Mouse (Mus musculus) brain, adult 2 months (tissue): ENCODE data around the gene Polr1d.

Source experiments
- DNase-seq: peaks from one replicate; pipeline ENCODE4 v3.0.0; 2011; ENCODE audit warnings: low read depth, low spot score

Polr1d gene

DNA sequence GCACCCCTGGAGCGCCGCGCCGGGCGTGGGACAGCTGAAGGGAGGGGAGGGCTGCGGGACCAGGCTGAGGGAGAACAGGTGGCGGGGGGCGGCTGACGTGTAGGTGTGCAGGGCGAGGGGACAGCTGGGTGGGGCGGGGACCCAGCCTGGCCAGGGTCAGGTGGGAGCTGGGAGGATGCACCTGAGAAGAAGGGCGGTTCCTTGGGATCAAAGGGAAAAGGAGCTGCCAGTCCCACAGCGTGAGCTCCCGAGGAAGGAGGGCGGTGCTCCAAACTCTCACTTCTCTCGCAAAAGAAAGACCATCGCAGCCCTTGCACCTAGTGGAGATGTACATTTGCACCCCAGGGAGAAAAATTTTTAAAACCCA, at the start of gene Polr1d:
TSS of gene Polr1d (plus strand) at position 252 of the 367 bp plus-strand sequence.
- DNase-seq, result no peak

DNA sequence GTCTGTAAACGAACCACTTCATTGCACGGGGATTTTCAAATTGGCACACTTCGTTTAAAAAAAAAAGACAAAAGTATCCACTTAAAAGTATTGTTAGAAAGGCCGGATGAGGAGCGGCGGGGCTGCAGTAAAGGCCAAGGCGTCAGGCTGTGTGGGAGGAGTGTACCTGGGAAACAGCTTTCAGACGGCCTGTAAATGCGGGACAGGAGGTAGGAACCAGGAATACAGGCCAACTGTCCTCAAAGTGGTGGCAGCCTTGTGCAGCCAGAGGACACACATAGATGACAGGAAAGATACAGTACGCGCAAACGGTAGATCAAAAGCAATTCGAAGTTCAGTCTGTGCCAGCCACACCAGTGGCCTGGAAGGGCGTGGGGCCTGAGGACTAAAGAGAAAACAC, 45.6 kb upstream of the Polr1d start:
- no peak for DNase-seq

DNA sequence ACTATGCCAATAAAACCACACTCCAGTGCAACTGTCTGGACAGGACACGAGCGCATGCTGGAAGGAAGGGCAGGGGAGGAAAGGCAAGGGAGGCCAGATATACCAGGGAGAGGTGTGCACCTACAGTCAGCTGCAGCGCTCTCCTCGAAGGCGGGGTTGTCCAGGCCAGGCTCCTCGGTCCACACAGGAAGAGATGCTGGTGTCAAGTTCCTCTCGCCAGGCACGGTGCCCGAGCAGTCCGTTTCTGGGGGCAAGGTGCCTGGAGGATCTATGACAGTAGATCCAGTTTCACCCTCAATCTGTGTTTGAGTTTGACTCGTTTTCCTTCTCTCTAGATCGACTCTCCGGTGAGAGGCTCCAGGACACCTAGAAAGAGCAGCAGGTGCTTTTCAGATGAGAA, 43.7 kb upstream of the Polr1d start:
- DNase-seq, result no peak

DNA sequence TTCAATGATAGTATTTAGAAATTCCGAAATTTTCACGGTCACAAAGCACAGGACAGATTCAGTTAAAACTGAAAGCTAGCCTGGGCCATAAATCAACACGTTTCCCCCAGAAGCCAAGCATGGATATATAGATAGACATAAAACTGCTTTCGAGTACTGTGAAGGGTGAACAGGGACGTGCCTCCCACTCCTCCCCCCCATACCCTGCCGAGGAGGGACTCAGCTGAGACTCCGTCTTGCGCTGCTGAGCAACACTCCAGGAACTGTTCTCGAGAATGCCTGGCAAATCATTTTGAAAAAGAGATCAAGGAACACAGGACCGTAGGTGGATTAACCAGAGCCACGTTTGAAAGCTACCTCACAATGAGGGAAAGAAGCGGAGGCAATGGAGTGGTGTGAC, 42.6 kb upstream of the Polr1d start:
- DNase-seq, result peak; percentile 52

DNA sequence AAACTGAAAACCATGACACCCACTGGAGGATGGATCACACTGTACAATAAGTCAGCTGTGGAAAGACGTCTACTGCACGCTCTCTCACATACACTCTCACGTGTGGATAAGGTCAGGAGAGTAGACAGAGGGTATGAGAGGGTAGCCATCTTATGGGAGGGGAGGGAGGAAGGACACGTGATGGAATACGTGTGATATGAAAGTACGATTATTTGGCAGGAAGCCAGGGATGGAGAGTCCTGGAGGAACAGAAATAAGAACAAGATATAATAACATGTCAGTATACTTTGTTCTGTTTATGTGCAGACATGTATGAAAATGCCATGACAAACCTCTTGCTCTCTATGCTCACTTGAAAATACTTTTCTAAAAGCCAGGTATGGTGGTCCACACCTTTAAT, 41.5 kb upstream of the Polr1d start:
- DNase-seq, result no peak

DNA sequence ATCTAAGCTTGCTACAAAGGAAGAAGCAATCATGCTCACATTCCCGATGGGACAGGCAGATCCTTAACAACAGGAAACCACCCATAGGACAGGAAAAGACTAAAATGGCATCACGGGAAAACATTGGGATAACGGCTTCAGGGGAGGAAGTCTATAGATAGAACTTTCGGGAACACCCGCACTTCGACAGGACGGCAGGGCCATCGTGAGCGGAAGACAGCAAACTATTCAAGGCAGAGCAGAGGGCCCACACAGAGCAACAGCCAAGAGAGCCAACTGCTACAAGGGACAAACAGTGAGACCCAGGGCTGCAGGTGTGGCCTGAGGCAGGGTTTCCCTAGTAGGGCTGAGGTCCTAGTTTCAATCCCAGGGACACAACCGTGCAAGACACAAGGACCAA, 40.8 kb upstream of the Polr1d start:
- DNase-seq, result no peak

DNA sequence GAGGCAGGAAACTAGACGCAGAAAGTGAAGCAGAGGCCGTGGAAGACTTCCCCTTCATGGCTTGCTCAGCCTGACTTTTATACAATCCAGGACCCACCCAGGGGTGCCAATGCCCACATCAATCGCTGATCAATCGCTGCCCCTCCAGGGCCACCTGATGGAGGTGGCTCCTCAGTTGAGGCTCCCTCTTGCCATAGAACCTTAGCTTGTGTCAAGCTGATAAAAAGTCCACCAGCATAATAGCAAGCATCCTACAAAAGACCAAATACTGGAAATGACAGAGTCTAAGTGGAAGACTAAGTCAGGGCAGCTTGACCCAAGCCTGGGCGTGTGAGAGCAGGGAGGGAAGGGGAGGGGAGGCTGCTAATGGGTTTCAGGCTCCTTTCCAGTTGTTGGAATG, 40.2 kb upstream of the Polr1d start:
- DNase-seq, result no peak

DNA sequence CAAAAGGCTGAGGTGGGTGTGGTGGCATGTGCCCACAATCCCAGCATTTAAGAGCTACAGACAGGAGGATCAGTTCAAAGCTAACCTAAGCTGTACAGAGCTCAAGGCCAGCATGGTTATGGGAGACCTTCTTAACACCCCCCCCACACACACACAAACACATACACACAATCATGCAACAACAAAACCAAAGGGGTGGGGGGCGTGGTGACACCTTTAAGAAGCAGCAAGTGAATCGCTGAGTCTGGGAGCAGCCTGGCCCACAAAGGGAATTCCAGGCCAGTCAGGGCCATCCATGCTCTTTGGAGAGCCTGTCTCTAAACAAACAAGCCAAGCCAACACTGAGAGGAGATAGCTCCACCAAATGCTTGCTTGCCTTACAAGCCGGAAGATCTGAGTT, 39.2 kb upstream of the Polr1d start:
- no peak for DNase-seq

DNA sequence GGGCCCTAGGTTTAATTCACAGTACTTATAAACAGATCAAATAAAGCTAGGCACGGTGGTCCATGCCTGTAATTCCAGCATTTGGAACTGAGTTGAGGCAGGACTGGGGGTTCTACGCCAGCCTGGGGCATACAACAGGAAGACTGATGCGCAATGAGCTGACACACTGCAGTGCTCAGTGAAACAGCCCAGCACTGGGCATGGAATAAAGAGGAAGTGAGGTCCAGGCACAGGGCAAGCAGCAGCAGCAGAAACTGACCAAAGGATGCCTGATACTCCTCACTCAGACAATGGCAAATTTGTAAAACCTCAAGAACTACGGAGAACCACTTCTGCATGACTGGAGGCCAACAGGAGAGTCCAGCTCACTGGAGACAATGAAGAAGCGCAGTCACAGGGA, 37.5 kb upstream of the Polr1d start:
- DNase-seq, result no peak

DNA sequence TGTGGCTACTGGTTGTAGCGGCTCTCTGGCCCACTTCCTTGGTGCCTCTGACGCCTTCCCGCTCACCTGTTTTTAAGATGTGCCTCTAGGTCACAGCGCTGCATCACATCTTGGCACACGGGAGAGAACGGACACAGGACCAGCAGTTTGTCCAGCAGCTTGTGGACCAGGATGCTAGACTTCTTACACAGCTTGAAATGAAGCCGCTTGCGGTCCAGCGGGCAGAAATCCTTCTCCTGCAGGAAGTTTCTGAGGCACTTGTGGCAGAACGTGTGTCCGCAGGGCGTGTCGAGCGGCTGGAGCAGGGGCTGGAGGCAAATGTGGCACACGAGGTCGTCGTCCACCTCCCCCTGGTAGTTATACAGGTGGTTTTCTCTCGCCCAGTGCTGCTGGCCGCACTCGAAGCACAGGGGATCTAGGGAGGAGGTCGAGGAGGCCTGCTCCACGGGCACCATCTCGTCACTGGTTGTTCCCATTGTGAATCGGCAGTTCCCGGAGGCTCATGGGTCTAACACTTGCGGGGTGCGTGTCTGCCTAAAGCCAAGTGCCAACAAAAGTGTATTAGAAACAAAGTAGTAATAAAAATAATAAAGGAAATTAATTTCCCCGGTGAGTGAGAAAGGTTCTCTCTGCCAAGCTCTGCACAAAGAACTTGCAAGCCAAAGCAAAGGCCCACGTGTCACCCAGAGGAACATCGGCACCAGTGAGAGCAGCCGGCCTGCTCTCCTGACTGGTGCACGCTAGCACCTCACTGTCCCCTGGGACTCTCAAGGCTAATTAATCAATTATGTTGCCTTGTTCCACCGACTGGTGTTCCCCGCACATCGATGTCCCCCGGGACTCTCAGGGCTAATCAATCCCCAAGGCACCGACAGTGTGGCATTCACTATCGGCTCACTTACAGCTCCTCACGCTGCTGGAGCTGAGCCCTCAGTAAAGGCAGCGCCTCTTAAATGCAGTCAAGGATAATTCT, 34.6 kb upstream of the Polr1d start:
- DNase-seq, result no peak

DNA sequence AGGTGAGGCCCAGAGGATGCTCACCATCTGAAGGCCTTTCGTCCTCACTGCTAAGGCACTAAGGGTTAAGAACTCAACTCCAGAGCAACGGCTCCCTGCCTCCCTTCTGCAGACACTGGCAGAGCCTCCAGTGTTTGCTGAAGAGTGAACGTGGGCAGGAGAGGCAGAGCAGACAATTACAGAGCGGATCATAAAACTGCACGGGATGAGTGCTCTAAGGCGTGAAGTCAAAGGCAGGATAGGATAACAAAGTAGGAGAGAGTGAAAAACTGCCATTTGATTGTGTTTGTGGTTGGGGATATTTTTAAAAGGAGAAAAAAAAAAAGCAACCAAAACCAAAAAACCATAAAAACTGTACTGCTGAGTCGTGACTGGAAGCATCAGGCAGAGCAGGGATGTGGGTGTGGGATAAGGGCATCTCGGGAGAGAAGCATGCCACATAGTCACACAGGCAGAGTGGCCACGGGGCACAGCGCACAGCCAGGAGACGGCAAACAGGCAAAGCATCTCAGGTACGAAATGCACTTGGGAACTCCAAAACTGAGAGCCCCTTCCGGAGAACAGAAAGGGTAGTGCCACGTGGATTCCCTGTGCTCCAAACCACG, 33.5 kb upstream of the Polr1d start:
- DNase-seq, result peak; percentile 82

DNA sequence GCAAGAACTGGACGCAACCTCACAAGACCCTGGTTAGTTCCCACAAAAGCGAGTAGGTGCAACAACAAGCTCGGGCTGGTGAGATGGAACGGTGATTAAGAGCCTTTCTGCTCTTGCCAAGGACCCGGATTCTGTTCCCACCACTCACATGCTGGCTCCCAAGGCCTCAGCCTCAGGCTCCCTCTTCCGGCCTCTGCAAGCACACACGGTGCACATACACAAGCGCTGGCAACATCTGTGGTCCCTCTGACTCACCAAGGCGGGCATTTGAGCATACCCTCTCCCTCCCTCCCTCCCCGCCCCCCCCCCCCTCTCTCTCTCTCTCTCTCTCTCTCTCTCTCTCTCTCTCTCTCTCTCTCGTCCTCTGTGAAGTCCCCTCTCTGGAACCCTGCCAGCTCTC, 31.5 kb upstream of the Polr1d start:
- DNase-seq, result no peak

DNA sequence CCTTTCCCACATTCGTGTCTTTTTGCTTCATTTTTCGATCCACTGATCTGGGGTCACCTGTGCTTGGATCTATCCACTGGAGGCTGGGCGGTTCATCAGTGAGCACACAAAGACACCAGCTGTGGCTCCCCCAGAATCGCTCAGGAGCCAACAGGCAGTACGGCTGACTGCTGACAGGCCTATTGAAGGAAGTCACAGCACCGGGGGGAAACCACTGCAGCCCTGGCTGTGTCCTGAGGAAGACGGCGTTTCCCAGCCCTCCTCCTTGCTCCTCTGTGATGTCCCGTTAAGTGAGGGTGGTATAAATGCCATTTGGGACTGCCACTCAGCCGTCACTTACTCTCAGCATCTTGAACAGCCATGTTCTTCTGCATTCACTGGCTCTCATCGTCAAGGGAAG, 30.9 kb upstream of the Polr1d start:
- DNase-seq, result no peak

DNA sequence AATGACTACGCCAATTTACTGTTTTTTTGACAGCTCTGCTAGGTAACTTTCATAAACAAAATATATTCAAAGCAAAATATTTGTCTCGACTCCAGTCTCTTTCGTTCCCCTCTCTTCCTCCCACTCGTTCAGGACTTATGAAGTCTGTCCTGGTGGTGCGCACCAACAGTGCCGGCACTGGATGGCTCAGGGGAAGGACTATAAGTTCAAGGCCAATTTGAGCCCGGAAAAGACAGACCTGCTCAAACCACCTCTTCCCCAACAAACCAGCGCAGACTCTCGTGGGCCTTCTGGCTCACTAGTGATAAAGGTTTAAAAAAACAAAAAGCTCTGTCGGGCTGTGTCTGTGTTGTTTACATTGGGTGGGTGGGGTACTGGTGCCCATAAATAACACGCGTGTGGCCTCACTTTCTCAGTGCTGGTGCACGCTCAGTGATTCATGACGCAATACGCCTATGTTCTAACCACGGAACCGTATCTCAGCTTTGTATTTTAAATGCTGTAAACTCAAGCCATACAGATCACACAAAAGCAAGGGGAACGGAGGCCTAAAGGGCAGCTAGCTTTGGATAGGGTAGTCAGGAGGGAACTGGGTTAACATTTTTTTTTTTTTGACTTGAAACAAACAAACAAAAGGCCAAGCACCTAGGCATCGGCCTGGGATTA, 27.2 kb upstream of the Polr1d start:
- no peak for DNase-seq

DNA sequence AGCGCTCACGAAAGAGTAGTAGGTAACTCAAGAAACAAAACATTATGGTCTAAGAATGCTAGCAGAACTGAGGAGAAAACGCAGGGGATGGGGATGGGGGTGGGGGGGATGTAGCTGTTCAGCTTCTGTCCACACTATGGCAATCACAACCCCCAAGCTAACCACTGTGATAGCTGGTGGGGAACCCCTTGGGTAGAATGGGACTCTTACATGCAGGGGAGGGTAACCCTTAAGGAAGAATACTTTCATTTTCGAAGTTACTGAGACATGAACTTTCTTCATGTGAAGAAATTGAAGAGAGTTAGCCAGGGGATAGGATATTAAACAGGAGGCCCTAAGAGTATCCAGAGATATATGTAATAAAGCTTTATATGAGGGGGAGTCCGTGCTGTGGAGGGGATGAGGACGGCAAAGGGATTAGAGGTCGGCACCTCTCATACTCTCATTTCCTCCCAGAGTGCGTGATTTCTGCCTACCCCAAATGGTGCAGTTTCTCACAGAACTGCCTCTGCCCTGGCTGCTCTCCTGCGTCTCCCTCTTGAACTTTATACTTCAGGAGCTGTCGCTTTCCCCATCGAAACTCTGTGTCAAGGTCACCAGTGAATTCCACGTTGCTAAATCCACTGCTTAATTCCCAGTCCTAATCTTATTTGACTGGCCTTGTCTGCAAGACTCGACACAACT, 25.9 kb upstream of the Polr1d start:
- no peak for DNase-seq

DNA sequence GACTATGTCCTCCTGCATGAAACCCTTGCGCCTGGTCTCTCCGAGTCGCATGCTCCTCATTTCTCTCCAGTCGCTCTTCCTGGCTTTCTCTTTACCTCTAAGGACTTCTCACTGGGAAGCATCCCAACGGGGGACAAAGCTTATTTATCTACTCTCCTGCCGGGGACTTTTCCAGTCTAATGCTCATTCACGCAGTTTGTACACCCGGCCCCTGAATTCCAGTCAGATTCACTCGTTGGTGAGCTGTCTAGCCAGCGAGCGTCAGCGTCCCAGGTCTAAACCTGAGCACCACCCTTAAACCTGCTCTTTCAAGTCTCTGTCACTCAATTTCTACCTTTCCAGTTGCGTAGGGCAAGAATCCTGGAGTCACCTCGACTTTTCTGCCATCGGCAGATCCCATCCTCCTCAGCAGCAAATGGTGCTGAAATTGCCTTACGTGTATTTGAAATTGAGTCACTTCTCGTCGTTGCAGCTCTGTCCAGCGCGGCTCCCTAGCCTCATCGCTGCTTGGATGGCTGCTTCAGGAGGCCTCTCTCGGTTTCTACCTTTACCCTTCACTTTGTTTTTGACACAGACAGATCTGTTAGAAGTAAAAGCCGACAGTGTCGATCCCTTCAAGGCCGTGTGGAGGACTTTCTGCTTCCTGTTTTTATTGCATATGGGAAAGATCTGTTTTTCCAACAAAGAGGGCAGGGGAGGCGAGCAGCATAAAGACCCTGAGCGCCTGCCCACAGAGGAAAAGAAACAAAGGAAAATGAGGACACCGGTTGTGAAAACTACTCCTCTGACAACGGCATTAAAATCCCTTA, 25.1 kb upstream of the Polr1d start:
- peak; percentile 38 for DNase-seq

DNA sequence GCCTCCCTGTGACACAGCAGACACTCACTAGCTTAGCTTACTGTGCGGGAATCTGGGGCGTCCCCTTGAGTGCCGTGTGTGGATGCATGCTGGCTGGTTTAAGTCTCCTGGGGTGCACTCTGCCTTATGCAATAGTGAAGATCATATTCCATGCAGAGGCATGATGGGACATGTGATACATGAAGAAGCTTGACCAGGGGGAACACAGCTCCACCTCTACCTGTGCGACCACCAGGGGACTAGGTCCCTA, 24.6 kb upstream of the Polr1d start:
- DNase-seq, result no peak

DNA sequence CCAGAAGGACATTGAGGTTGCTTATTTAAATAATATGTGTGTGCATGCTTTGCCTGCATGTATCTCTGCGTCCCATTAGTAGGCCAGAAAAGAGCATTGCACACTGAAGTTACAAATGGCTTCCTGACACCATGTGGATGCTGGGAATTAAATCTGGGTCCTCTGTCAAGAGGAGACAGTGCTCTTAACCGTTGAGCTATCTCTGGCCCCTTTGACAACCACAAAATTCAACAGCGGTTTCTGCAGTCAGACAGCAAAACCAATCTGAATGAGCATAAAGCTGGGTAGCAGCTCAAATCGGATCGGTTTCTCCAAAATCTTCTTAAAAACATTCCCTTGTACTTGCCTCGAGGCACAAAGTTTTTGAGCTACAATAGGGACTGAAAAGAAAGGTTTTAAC, 23.8 kb upstream of the Polr1d start:
- no peak for DNase-seq

DNA sequence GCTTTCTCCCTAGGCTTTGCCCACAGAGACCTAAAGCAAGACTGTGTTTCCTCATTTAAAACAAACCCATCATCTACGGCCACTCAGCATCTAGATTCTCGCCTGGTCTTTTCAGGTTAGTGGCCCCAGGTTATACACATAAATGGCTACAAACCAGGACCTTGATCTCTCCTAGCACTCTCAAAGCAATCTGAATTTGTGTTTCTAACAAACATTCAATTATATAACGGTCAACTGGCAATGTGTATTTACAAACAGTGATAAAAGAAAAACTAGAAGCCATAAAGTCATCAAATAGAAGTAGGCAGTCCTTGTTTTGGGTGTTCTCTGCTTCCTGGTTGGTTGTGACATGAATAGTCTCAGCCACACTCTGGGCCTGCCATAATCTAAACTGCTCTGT, 23.4 kb upstream of the Polr1d start:
- DNase-seq, result no peak

DNA sequence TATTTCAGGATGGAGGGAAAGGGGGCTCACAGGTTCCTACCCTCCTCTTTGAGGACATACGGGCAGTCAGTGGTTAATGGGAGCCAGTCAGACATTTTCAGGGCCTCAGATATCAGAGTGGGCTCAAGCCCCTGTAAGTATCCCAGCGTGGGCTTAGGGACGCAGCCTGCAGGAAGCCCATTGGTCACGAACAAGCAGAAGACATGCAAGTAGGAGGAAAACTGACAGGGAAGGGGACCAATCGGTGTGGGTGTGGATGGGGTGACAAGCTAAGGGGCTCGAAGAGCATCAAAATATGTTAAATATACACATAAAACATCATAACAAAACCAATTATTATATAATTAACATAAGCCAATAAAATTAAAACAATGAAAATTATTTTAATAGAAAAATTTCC, 22.5 kb upstream of the Polr1d start:
- DNase-seq, result peak; percentile 52

DNA sequence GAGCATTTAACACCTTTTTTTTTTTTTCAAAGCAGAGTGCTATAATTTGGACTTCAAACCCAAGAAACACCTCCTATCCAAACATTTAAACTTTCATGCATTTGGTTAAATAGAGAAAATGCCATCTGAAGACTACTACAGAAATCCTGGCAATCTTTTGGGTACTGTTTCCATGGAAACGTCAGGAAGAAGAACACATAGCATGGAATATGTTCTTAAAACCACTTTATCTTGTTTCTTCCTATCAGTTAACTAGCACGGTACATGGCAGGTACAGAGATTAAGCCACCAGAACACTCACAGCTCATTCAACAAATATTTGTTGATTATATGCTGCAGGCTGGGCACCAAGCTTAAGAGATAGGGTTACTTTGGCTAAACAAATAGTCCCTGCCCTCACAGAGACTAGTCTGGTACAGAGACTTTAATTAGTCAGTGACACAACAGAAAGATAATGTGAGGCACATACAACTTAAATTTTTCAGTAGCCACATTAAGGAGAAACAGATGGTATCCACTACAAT, 22.0 kb upstream of the Polr1d start:
- DNase-seq, result peak; percentile 70
